Mouse (Mus musculus): ENCODE measurements around the gene Pparg. TPM values are rescaled to one million over a fixed set of nuclear protein-coding genes. Genes with fewer than 3 reads are reported as not detected.

Pparg gene
- polyA plus RNA-seq, 1 experiment from 2014 or later, result 20.5 TPM

- Histone ChIP-seq H3K4me3 (ENCODE audit: low read depth, low read length) (no peak overlapping the region), H3K4me1 (replicated peaks; ENCODE audit: control insufficient read depth, insufficient read depth, low read length) (0 out of 2 replicates have a peak, but pooled peaks cover 6% of the 10 kb centered on the region), H3K4me2 (replicated peaks; ENCODE audit: low read depth) (no peak overlapping the region), H3K9me3 (ENCODE audit: control insufficient read depth) (no peaks in the 10 kb centered on the region), H3K9ac (ENCODE audit: low read depth, low read length) (no peak overlapping the region), H3K27ac (ENCODE audit: low read depth, low read length) (no peak overlapping the region), H3K27me3 (replicated peaks; ENCODE audit: control insufficient read depth, insufficient read depth, low read length) (no peaks in the 10 kb centered on the region), H3K36me3 (ENCODE audit: control insufficient read depth, insufficient read depth) (no peaks in the 10 kb centered on the region)
- ATAC-seq, result no peak
- 60% methylated on average over 7 of the region's 7 CpGs for whole genome bisulfite sequencing
- no peak for TF ChIP-seq CTCF (IDR thresholded peaks at IDR 0.05; ENCODE audit: low read depth)
Measured at GRCm38 (mm10) chr6:115534617-115535016, 173.9 kb downstream of the Pparg start.

DNA sequence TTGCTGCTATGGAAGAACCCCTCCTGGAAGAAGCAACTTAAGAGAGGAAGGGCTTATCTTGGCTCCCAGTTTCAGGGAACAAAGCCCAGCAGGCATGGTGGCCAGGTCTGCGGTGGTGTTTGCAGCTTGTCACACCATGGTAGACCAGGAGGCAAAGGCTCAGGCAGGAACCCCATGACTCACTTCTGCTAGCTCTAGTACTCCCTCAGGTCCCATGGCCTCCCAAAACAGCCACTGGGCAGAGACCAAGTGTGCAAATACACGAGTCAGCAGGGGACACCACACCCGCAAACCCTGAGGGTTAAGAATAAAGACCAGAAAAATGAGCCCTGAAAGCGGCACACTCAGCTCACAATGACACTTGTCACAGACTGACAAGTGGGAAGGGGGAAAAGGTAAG lies 175.4 kb downstream of the Pparg start:
- H3K9me3 ChIP-seq (ENCODE audit: control insufficient read depth), result no peaks in the 10 kb centered on the region
- H3K4me2 ChIP-seq (replicated peaks; ENCODE audit: low read depth), result no peak overlapping the region
- no peaks in the 10 kb centered on the region for H3K27me3 ChIP-seq (replicated peaks; ENCODE audit: control insufficient read depth, insufficient read depth, low read length)
- H3K4me1 ChIP-seq (replicated peaks; ENCODE audit: control insufficient read depth, insufficient read depth, low read length), result 0 out of 2 replicates have a peak, but pooled peaks cover 6% of the 10 kb centered on the region
- H3K36me3 ChIP-seq (ENCODE audit: control insufficient read depth, insufficient read depth), result no peaks in the 10 kb centered on the region
- TF ChIP-seq CTCF (IDR thresholded peaks at IDR 0.05; ENCODE audit: low read depth), result no peak
- no peak for ATAC-seq
- no peak overlapping the region for H3K9ac ChIP-seq (ENCODE audit: low read depth, low read length)
- 80% methylated on average over 4 of the region's 4 CpGs for WGBS
- no peak overlapping the region for H3K4me3 ChIP-seq (ENCODE audit: low read depth, low read length)
- H3K27ac ChIP-seq (ENCODE audit: low read depth, low read length), result no peak overlapping the region

GRCm38 (mm10) chr6:115538645-115539429 lies 178.1 kb downstream of the Pparg start:
- H3K36me3 ChIP-seq (ENCODE audit: control insufficient read depth, insufficient read depth), result no peaks in the 10 kb centered on the region
- no peaks in the 10 kb centered on the region for H3K27me3 ChIP-seq (replicated peaks; ENCODE audit: control insufficient read depth, insufficient read depth, low read length)
- H3K9ac ChIP-seq (ENCODE audit: low read depth, low read length), result peak overlapping the region; percentile 38
- 15% methylated on average over 26 of the region's 26 CpGs for WGBS
- H3K9me3 ChIP-seq (ENCODE audit: control insufficient read depth), result no peaks in the 10 kb centered on the region
- peak; percentile 95 for TF ChIP-seq CTCF (IDR thresholded peaks at IDR 0.05; ENCODE audit: low read depth)
- H3K27ac ChIP-seq (ENCODE audit: low read depth, low read length), result 0 out of 2 replicates have a peak overlapping the region, but pooled peaks have one; percentile 5
- H3K4me2 ChIP-seq (replicated peaks; ENCODE audit: low read depth), result peak overlapping the region; percentile 53
- H3K4me1 ChIP-seq (replicated peaks; ENCODE audit: control insufficient read depth, insufficient read depth, low read length), result 0 out of 2 replicates have a peak, but pooled peaks cover 6% of the 10 kb centered on the region
- peak; percentile 91 for ATAC-seq
- peak overlapping the region; percentile 22; the same call in 1 of the 2 replicates for H3K4me3 ChIP-seq (ENCODE audit: low read depth, low read length)

Other genes starting within 250 kb of the Pparg start
- gene Syn2, start 226.0 kb upstream of the Pparg start, polyA plus RNA-seq (2015; fragmentation: Nextera tagmentation; extraction: Ambion mirVana), result 4.7 and 4.9 TPM in 2 replicates
- not detected in 2 replicates for gene Gm17482, start 133.6 kb upstream of the Pparg start, polyA plus RNA-seq (2015; fragmentation: Nextera tagmentation; extraction: Ambion mirVana)
- 0.12 and 0.17 TPM in 2 replicates for gene Timp4, start 108.7 kb upstream of the Pparg start, polyA plus RNA-seq (2015; fragmentation: Nextera tagmentation; extraction: Ambion mirVana)
- 5.8 and 6.3 TPM in 2 replicates for gene Tsen2, start 183.7 kb downstream of the Pparg start, polyA plus RNA-seq (2015; fragmentation: Nextera tagmentation; extraction: Ambion mirVana)
- gene Mkrn2os, start 231.6 kb downstream of the Pparg start, polyA plus RNA-seq (2015; fragmentation: Nextera tagmentation; extraction: Ambion mirVana), result 107 and 108 TPM in 2 replicates
- gene Mkrn2, start 241.0 kb downstream of the Pparg start, polyA plus RNA-seq (2015; fragmentation: Nextera tagmentation; extraction: Ambion mirVana), result 13.4 and 14.5 TPM in 2 replicates